Mouse (Mus musculus) intestine, embryonic 14.5 days (tissue): ENCODE measurements around the gene Myt1l. TPM values are rescaled to one million over a fixed set of nuclear protein-coding genes. Genes with fewer than 3 reads are reported as not detected.

Source experiments
- ATAC-seq: fragments of 200-750 bp; cut with Nextera tagmentation; replicated peaks from 2 replicates; pipeline ENCODE4 v1.8.0; 2017; ENCODE audit warnings: low read depth, moderate number of reproducible peaks, moderate TSS enrichment, moderate library complexity; ENCODE audit not compliant: low FRiP score, low TSS enrichment
- DNase-seq: peaks from one replicate; pipeline ENCODE4 v3.0.0-alpha.2; 2018; ENCODE audit warnings: low spot score
- H3K27ac ChIP-seq: fragments of 300-500 bp; sonication (generic); 2 replicates; pipeline ENCODE4 v1.5.1; 2014; ENCODE audit warnings: low read depth, mild to moderate bottlenecking, control low read depth
- H3K27me3 ChIP-seq: fragments of 300-500 bp; sonication (generic); replicated peaks from 2 replicates; pipeline ENCODE4 v1.6.1; 2014; ENCODE audit warnings: low read length, control low read depth; ENCODE audit not compliant: control insufficient read depth, insufficient read depth
- H3K36me3 ChIP-seq: fragments of 300-500 bp; sonication (generic); 2 replicates; pipeline ENCODE4 v1.6.1; 2014; ENCODE audit warnings: low read length, control low read depth; ENCODE audit not compliant: control insufficient read depth, insufficient read depth
- H3K4me1 ChIP-seq: fragments of 300-500 bp; sonication (generic); replicated peaks from 2 replicates; pipeline ENCODE4 v1.6.1; 2014; ENCODE audit warnings: low read length, control low read depth, mixed read lengths; ENCODE audit not compliant: control insufficient read depth, insufficient read depth
- H3K4me2 ChIP-seq: fragments of 300-500 bp; sonication (generic); 2 replicates; pipeline ENCODE4 v1.6.1; 2014; ENCODE audit warnings: low read length
- H3K4me3 ChIP-seq: fragments of 300-500 bp; sonication (generic); 2 replicates; pipeline ENCODE4 v1.5.1; 2014; ENCODE audit warnings: low read depth, low read length, control low read depth, mixed read lengths
- H3K9ac ChIP-seq: fragments of 300-500 bp; sonication (generic); 2 replicates; pipeline ENCODE4 v1.6.1; 2014; ENCODE audit warnings: mild to moderate bottlenecking, low read length
- H3K9me3 ChIP-seq: fragments of 300-500 bp; sonication (generic); 2 replicates; pipeline ENCODE4 v1.6.1; 2016; ENCODE audit warnings: low read length, control low read depth; ENCODE audit not compliant: control insufficient read depth
- WGBS: fragments of 180-500 bp; shearing (Covaris S2); extraction: QIAGEN DNeasy Blood & Tissue Kit; methylation state at CpG from one replicate; pipeline ENCODE4 v1.1.7; 2014; 5-methylcytosine and 5-hydroxymethylcytosine counted together
- polyA plus RNA-seq: library from polyadenylated mRNA; unstranded; fragments of >200 nt; fragmentation: Nextera tagmentation; extraction: Ambion mirVana; gene quantifications from 2 replicates; pipeline ENCODE4 v1.2.1, GENCODE M21; 2014

The Myt1l gene
- polyA plus RNA-seq, 1 experiment from 2014 or later: 3.8 TPM

DNA sequence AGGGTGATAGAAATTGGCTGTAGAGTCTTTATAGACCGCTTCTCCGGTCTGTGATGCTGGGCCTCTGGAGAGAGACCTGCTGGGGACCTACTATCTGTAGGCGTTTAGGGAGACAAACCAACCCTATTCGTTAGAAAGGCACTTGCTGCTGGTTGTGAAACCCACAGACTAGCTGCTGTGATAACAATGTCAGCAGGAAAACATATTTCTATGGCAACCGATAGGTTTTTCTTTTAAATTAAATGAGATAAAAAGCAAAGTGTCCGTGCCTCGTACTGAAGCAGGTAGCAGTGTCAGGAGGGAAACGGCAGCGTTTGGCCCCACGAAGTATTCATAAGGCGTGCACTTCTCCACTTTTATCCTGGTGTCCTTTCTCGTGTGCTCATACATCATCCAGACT, 127.5 kb downstream of the Myt1l start:
- DNase-seq: no peak
- WGBS: 78% methylated on average over 12 of the region's 12 CpGs
- no peaks in the 10 kb centered on the region for H3K36me3 ChIP-seq

DNA sequence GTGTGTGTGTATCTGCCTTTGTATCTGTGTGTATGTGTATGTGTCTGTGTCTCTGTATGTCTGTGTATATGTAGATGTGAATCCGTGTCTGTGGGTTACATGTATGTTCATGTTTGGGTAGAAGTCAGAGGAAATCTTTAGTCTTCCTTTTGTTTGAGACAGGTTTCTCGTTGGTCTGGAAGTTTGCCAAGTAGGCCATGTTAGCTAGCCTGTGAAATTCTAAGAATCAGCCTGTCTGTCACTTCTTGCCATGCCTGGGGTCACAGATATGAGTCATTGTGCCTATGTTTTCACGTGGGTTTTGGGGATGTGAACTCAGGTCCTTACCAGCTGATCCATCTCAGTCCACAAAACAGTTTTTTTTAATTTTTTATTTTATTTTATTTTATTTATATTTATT, 128.9 kb downstream of the Myt1l start:
- Histone ChIP-seq H3K9ac (no peak overlapping the region), H3K4me3 (no peak overlapping the region), H3K27ac (no peak overlapping the region), H3K4me1 (no peaks in the 10 kb centered on the region), H3K36me3 (no peaks in the 10 kb centered on the region), H3K9me3 (no peaks in the 10 kb centered on the region), H3K27me3 (no peaks in the 10 kb centered on the region), H3K4me2 (no peak overlapping the region)
- WGBS: 58% methylated on average over 3 of the region's 3 CpGs
- ATAC-seq (no peak), DNase-seq (no peak)

More for the DNA sequence above, 127.5 kb downstream of the Myt1l start:
- Histone ChIP-seq H3K9ac (no peak overlapping the region), H3K4me1 (no peaks in the 10 kb centered on the region), H3K4me3 (no peak overlapping the region), H3K27me3 (no peaks in the 10 kb centered on the region), H3K9me3 (no peaks in the 10 kb centered on the region), H3K4me2 (no peak overlapping the region), H3K27ac (no peak overlapping the region)
- ATAC-seq: no peak

DNA sequence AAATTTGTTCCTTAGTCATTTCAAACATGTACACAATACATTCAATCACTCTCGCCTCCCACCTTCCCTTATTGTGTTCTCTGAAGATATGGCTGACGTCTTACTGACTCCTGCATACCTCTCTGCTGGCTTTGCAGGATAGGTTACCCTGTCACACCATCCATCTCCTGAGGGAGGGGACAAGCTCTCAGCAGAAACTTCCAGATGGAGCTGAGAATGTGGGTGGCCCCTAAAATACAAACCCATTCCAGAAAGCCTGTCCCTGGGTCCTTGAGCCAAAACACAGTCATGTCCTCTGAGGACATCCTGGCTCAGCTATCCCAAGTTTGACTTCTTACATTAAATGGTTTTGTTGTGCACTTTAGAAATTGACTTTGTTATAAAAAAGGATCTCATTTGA, 129.7 kb downstream of the Myt1l start:
- no peaks in the 10 kb centered on the region for H3K27me3 ChIP-seq
- no peak overlapping the region for H3K4me3 ChIP-seq
- 71% methylated on average over 2 of the region's 2 CpGs for WGBS
- ATAC-seq: no peak
- no peaks in the 10 kb centered on the region for H3K9me3 ChIP-seq
- no peaks in the 10 kb centered on the region for H3K4me1 ChIP-seq
- no peak overlapping the region for H3K9ac ChIP-seq
- H3K36me3 ChIP-seq: no peaks in the 10 kb centered on the region
- H3K4me2 ChIP-seq: no peak overlapping the region
- DNase-seq: no peak
- H3K27ac ChIP-seq: no peak overlapping the region

DNA sequence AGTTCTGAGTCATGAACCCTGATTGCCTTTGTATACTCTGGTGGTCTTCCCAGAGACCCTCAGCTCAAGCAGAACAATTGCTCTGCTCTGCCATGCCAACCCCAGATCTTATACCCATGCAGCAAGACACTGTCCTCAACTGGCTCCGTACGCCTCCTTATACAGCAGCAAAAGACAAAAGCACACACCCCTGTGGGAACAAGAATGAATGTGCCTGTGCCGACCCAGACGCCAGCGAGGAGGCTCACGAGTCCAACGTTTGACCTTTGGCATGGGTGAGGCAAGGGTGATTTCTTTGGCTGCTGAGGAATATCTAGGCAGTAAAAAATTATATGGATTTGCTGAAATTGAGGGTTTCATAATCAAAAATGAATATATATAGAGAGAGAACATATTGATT, 143.8 kb downstream of the Myt1l start:
- H3K36me3 ChIP-seq: no peaks in the 10 kb centered on the region
- ATAC-seq: no peak
- WGBS: 77% methylated on average over 7 of the region's 7 CpGs

DNA sequence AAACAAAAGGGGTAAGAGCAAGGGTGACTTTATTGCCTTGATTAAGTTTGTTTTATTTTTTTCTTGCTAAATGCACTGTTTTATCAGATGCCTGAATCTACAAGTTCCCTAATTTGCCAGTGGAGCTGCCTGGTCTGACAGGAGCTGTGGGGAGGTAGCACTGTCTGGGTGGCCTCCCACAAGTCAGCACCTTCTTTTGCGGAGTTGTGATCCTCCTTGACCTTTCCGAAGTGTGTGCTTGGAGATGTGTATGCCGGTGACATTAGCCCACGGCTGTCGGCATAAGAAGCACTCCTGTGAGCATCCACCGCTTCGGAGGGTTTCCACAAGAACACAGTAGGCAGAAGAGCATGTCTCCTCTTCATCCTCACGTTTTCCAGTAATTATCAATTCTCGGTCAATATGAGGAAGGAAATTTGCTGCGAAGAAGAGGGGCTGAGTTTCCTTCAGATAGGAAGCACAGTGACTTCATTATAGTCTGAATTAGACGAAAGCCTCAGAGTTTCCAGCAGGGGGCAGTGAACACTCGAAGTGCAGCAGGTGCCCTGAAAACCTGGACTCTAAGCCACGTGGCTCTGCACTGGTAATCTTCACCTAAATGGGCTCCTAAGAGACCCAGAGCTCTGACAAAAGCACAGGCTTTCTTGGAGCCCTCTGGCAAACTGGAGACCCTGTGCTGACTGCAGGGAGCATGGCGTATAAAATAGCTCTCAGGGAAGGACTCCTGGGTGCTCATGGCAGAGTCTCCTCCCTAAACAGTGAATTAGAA, 147.6 kb downstream of the Myt1l start:
- no peak overlapping the region for H3K4me3 ChIP-seq
- H3K27me3 ChIP-seq: no peaks in the 10 kb centered on the region
- DNase-seq: peak; percentile 70
- 52% methylated on average over 14 of the region's 14 CpGs for WGBS
- H3K9ac ChIP-seq: no peak overlapping the region
- no peaks in the 10 kb centered on the region for H3K36me3 ChIP-seq
- no peaks in the 10 kb centered on the region for H3K9me3 ChIP-seq
- no peak for ATAC-seq
- no peak overlapping the region for H3K27ac ChIP-seq
- no peaks in the 10 kb centered on the region for H3K4me1 ChIP-seq
- no peak overlapping the region for H3K4me2 ChIP-seq

More for the DNA sequence above, 143.8 kb downstream of the Myt1l start:
- Histone ChIP-seq H3K27me3 (no peaks in the 10 kb centered on the region), H3K4me2 (no peak overlapping the region), H3K4me3 (no peak overlapping the region), H3K9ac (no peak overlapping the region), H3K4me1 (no peaks in the 10 kb centered on the region), H3K27ac (no peak overlapping the region), H3K9me3 (no peaks in the 10 kb centered on the region)
- no peak for DNase-seq

DNA sequence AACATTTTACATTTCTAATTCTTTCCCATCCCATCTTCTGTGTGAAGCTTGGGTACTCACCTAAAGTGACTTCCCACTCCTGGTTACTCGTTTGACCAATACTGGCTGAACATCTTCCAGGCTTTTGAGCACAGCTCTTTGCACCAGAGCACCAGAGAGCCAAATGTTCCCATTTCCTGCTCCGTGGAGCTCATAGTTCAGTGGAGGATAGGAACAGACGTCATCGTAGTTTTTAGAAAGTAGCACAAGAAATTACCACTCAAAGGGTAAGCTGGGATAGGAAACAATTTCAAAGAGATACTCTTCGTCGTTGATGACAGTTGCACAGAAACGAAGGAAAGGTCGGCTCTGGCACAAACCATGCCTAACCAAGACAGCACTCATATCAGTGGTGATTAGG, 154.2 kb downstream of the Myt1l start:
- no peaks in the 10 kb centered on the region for H3K9me3 ChIP-seq
- ATAC-seq (no peak), DNase-seq (no peak)
- no peaks in the 10 kb centered on the region for H3K4me1 ChIP-seq
- no peaks in the 10 kb centered on the region for H3K36me3 ChIP-seq
- H3K9ac ChIP-seq: no peak overlapping the region
- H3K4me3 ChIP-seq: no peak overlapping the region
- no peak overlapping the region for H3K27ac ChIP-seq
- H3K4me2 ChIP-seq: no peak overlapping the region
- WGBS: 71% methylated on average over 8 of the region's 8 CpGs
- H3K27me3 ChIP-seq: no peaks in the 10 kb centered on the region; the same call in 1 of the 2 replicates

DNA sequence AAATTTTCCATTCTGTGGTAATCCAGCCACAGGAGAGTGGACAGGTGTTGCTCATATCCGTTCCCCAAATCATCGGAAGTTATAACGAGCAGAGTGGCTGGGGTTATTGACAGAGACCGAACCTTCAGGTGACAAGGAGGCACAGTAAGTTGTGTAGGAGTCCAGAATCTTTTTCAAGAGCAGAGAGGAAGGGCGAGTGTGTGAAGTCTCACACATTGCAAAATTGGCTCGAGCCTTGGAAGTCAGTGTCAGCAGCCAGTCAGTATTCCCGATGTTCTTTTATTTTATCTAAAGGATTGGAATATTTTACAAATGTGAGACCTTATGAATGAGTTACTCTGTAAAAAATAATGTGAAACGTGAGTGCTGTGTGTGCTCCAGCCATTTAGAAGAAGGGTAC, 154.8 kb downstream of the Myt1l start:
- H3K4me1 ChIP-seq: no peaks in the 10 kb centered on the region
- no peak overlapping the region for H3K9ac ChIP-seq
- no peaks in the 10 kb centered on the region for H3K36me3 ChIP-seq
- no peak overlapping the region for H3K27ac ChIP-seq
- H3K9me3 ChIP-seq: no peaks in the 10 kb centered on the region
- DNase-seq (no peak), ATAC-seq (no peak)
- no peaks in the 10 kb centered on the region; the same call in 1 of the 2 replicates for H3K27me3 ChIP-seq
- no peak overlapping the region for H3K4me3 ChIP-seq
- 88% methylated on average over 8 of the region's 8 CpGs for WGBS
- no peak overlapping the region for H3K4me2 ChIP-seq

DNA sequence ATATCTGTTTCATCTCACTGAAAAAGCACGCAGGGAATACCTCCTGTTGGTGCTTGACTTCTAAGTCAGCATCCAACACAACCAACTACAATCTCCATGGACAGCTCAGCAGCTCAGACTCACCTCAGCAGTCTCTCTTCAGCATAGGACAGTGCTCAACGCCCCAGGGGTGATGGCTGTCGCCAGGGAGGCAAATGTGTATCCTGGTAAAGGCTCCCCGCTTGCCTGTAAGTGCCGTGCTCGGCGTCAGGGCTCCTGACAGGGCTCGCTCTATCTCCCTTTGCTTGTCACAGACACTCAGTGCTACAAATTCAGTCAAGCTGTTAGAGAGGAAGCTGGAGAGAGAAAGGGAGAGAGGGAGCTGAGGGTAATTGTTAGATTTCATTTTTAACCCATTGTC, 158.1 kb downstream of the Myt1l start:
- no peak overlapping the region for H3K27ac ChIP-seq
- H3K9ac ChIP-seq: no peak overlapping the region
- H3K4me3 ChIP-seq: no peak overlapping the region
- H3K36me3 ChIP-seq: no peaks in the 10 kb centered on the region
- no peaks in the 10 kb centered on the region; the same call in 1 of the 2 replicates for H3K27me3 ChIP-seq
- no peak overlapping the region for H3K4me2 ChIP-seq
- no peaks in the 10 kb centered on the region for H3K9me3 ChIP-seq
- no peaks in the 10 kb centered on the region for H3K4me1 ChIP-seq
- DNase-seq: no peak
- WGBS: 60% methylated on average over 8 of the region's 8 CpGs
- no peak for ATAC-seq

DNA sequence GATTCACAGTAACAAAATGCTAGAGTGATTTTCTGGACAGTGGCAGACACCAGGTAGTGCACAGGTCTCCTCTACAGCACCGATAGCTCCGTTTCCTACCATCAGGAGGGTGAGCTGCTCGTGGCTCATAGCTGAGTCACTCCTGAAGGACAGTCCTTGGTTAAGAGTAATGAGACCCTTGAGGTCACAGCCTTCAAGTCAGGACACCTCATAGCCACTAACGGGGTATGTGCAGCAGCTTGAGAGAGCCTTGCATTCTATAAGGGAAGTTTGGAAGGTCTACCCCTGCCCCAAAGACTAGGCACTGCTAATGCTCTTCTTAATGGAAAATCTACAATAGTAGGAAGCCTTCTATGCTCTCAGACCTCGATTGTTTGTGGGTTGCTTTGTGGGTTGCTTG, 163.4 kb downstream of the Myt1l start:
- ATAC-seq (no peak), DNase-seq (no peak)
- 83% methylated on average over 5 of the region's 5 CpGs for WGBS
- H3K4me1 ChIP-seq: 0 out of 2 replicates have a peak, but pooled peaks cover 4% of the 10 kb centered on the region
- no peak overlapping the region for H3K27ac ChIP-seq
- no peaks in the 10 kb centered on the region for H3K27me3 ChIP-seq
- H3K4me3 ChIP-seq: no peak overlapping the region
- no peaks in the 10 kb centered on the region for H3K36me3 ChIP-seq
- H3K9me3 ChIP-seq: no peaks in the 10 kb centered on the region
- no peak overlapping the region for H3K9ac ChIP-seq
- no peak overlapping the region for H3K4me2 ChIP-seq
